ENCODE assay signal across 25 mouse cellular contexts in the genomic region with DNA sequence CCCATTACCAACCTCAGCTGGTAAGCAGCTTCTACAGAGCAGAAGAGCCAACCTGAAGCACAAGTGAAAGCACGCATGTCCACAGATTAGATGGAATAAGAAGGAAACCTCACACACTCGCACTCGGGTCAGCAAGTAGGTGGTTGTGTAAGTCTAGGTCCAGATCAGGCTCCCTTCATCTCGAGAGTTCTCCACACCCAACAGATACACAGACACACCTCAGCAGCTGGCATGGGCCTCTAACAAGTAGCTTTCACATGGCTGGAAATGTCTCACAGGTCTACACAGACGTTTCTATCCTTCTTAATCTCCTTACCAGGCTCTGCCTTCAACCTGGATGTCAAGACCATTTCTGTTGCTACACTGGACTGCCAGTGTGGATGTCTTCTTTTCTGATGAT.
"Had no signal": no experiment of that assay in that cellular context is flagged by ENCODE, and none has a peak within 500 bp of the region (broad histone marks: within the 10 kb centered on the region; RNA-seq: fewer than 3 reads in every experiment).

No protein-coding gene starts in this region.

- ATAC-seq: hindbrain, embryonic 16.5 days; inflammation-experienced regulatory T-cells, adult 6 months; intestine, embryonic 15.5 days; intestine, postnatal 0 days had no signal

- H3K9me3 ChIP-seq: heart, embryonic 13.5 days; heart, embryonic 15.5 days; hindbrain, embryonic 10.5 days; hindbrain, embryonic 12.5 days; intestine, embryonic 15.5 days; limb, embryonic 10.5 days; limb, embryonic 12.5 days had no signal

- DNase-seq: gastrocnemius, adult 2 months; gastrocnemius, postnatal 10 days; gastrocnemius, postnatal 25 days; heart, adult 2 months; heart, postnatal 14 days; heart, postnatal 36 days; kidney, adult 18-20 months; kidney, adult 8-10 months; kidney, postnatal 10 days; kidney, postnatal 25 days; kidney, postnatal 4 days had no signal

- H3K4me1 ChIP-seq: intestine, embryonic 15.5 days had no signal

- H3K27me3 ChIP-seq: heart, embryonic 13.5 days; heart, embryonic 15.5 days; hindbrain, embryonic 12.5 days; intestine, embryonic 15.5 days; limb, embryonic 12.5 days had no signal

- H3K9ac ChIP-seq: heart, embryonic 13.5 days; heart, embryonic 15.5 days; hindbrain, embryonic 12.5 days; hindbrain, embryonic 14.5 days; intestine, embryonic 15.5 days; limb, embryonic 12.5 days had no signal

- H3K36me3 ChIP-seq: heart, embryonic 13.5 days; heart, embryonic 15.5 days; hindbrain, embryonic 10.5 days; intestine, embryonic 15.5 days; limb, embryonic 10.5 days; limb, embryonic 12.5 days had no signal

- H3K4me2 ChIP-seq: heart, embryonic 11.5 days; heart, embryonic 13.5 days; heart, embryonic 15.5 days; hindbrain, embryonic 12.5 days; hindbrain, embryonic 14.5 days; intestine, embryonic 15.5 days; limb, embryonic 12.5 days had no signal

- H3K4me3 ChIP-seq: gastrocnemius, adult 2 months; heart, adult 2 months; heart, embryonic 13.5 days; heart, embryonic 15.5 days; hindbrain, embryonic 10.5 days; hindbrain, embryonic 12.5 days; intestine, embryonic 15.5 days; layer of hippocampus, adult 2 months; left cerebral cortex, adult 2 months; limb, embryonic 10.5 days; limb, embryonic 12.5 days had no signal

- H3K27ac ChIP-seq: gastrocnemius, adult 2 months; heart, adult 2 months; heart, embryonic 13.5 days; heart, embryonic 15.5 days; hindbrain, embryonic 10.5 days; hindbrain, embryonic 12.5 days; hindbrain, embryonic 14.5 days; intestine, embryonic 15.5 days; layer of hippocampus, adult 2 months; left cerebral cortex, adult 2 months; limb, embryonic 10.5 days; limb, embryonic 12.5 days had no signal
